Mouse (Mus musculus) mouse trophoblast stem cell (cell line): ENCODE data around the gene 1700001C02Rik.

Source experiments
- in situ Hi-C, 2 experiments: fragments of 300-500 bp; cut with MseI, MboI; formaldehyde crosslinking; loops; 2 replicates in 1 of 2; 3 replicates in 1 of 2; pipeline ENCODE4 v1.15.1; 2025

Gene 1700001C02Rik

GRCm38 (mm10) chr5:30465861-30466260 is at the start of gene 1700001C02Rik:
TSS of gene 1700001C02Rik (plus strand) at chr5:30466047.
- in situ Hi-C loops = no loop called here

GRCm38 (mm10) chr5:30416665-30417064 is 49.2 kb upstream of the 1700001C02Rik start:
- in situ Hi-C loops = no loop called here

- in situ Hi-C loops = no loop called here
Measured at GRCm38 (mm10) chr5:30423121-30423520, 42.7 kb upstream of the 1700001C02Rik start.

- in situ Hi-C loops = no loop called here
Measured at GRCm38 (mm10) chr5:30423572-30424244, 42.1 kb upstream of the 1700001C02Rik start.

GRCm38 (mm10) chr5:30427406-30427805 is 38.4 kb upstream of the 1700001C02Rik start:
- in situ Hi-C loops = no loop called here

GRCm38 (mm10) chr5:30438931-30439330 is 26.9 kb upstream of the 1700001C02Rik start:
- in situ Hi-C loops = no loop called here

- in situ Hi-C loops = no loop called here
Measured at GRCm38 (mm10) chr5:30440308-30440906, 25.4 kb upstream of the 1700001C02Rik start.

- in situ Hi-C loops = no loop called here
Measured at GRCm38 (mm10) chr5:30442196-30442595, 23.7 kb upstream of the 1700001C02Rik start.

GRCm38 (mm10) chr5:30444327-30444895 is 21.4 kb upstream of the 1700001C02Rik start:
- in situ Hi-C loops = no loop called here

GRCm38 (mm10) chr5:30456056-30456455 is 9.8 kb upstream of the 1700001C02Rik start:
- in situ Hi-C loops = no loop called here

- in situ Hi-C loops = no loop called here
Measured at GRCm38 (mm10) chr5:30460155-30460554, 5.7 kb upstream of the 1700001C02Rik start.

GRCm38 (mm10) chr5:30461821-30462220 is 4.0 kb upstream of the 1700001C02Rik start, which contains the start of gene Otof:
TSS of gene Otof (minus strand) at chr5:30461932.
- in situ Hi-C loops = no loop called here

GRCm38 (mm10) chr5:30466315-30466714 is 468 bp downstream of the 1700001C02Rik start:
- in situ Hi-C loops = no loop called here

GRCm38 (mm10) chr5:30470454-30470853 is 4.6 kb downstream of the 1700001C02Rik start:
- in situ Hi-C loops = no loop called here

GRCm38 (mm10) chr5:30472148-30472547 is 6.3 kb downstream of the 1700001C02Rik start:
- in situ Hi-C loops = no loop called here

- in situ Hi-C loops = no loop called here
Measured at GRCm38 (mm10) chr5:30476534-30476933, 10.7 kb downstream of the 1700001C02Rik start.

GRCm38 (mm10) chr5:30482319-30482718 is 16.5 kb downstream of the 1700001C02Rik start:
- in situ Hi-C loops = no loop called here

GRCm38 (mm10) chr5:30483533-30483932 is 17.7 kb downstream of the 1700001C02Rik start:
- in situ Hi-C loops = no loop called here

- in situ Hi-C loops = no loop called here
Measured at GRCm38 (mm10) chr5:30484591-30484990, 18.7 kb downstream of the 1700001C02Rik start.

- in situ Hi-C loops = no loop called here
Measured at GRCm38 (mm10) chr5:30485136-30485535, 19.3 kb downstream of the 1700001C02Rik start.

- in situ Hi-C loops = no loop called here
Measured at GRCm38 (mm10) chr5:30490215-30490614, 24.4 kb downstream of the 1700001C02Rik start.

- in situ Hi-C loops = no loop called here
Measured at GRCm38 (mm10) chr5:30490845-30491244, 25.0 kb downstream of the 1700001C02Rik start.

- in situ Hi-C loops = no loop called here
Measured at GRCm38 (mm10) chr5:30493723-30494122, 27.9 kb downstream of the 1700001C02Rik start.
